Mouse (Mus musculus) intestine, embryonic 14.5 days (tissue): Measurements from ENCODE around the gene Gm5901. TPM values are rescaled to one million over a fixed set of nuclear protein-coding genes. Genes with fewer than 3 reads are reported as not detected.
"Not testable (repeated sequence)": the region's sequence is repeated elsewhere in the genome, so short reads cannot be mapped to it uniquely, and the experiment has no call there.

ENCODE experiments used
- ATAC-seq: fragments of 200-750 bp; cut with Nextera tagmentation; replicated peaks from 2 replicates; pipeline ENCODE4 v1.8.0; 2017; ENCODE audit warnings: low read depth, moderate number of reproducible peaks, moderate TSS enrichment, moderate library complexity; ENCODE audit not compliant: low FRiP score, low TSS enrichment
- DNase-seq: peaks from one replicate; pipeline ENCODE4 v3.0.0-alpha.2; 2018; ENCODE audit warnings: low spot score
- H3K27ac ChIP-seq: fragments of 300-500 bp; sonication (generic); 2 replicates; pipeline ENCODE4 v1.5.1; 2014; ENCODE audit warnings: low read depth, mild to moderate bottlenecking, control low read depth
- H3K27me3 ChIP-seq: fragments of 300-500 bp; sonication (generic); replicated peaks from 2 replicates; pipeline ENCODE4 v1.6.1; 2014; ENCODE audit warnings: low read length, control low read depth; ENCODE audit not compliant: control insufficient read depth, insufficient read depth
- H3K36me3 ChIP-seq: fragments of 300-500 bp; sonication (generic); 2 replicates; pipeline ENCODE4 v1.6.1; 2014; ENCODE audit warnings: low read length, control low read depth; ENCODE audit not compliant: control insufficient read depth, insufficient read depth
- H3K4me1 ChIP-seq: fragments of 300-500 bp; sonication (generic); replicated peaks from 2 replicates; pipeline ENCODE4 v1.6.1; 2014; ENCODE audit warnings: low read length, control low read depth, mixed read lengths; ENCODE audit not compliant: control insufficient read depth, insufficient read depth
- H3K4me2 ChIP-seq: fragments of 300-500 bp; sonication (generic); 2 replicates; pipeline ENCODE4 v1.6.1; 2014; ENCODE audit warnings: low read length
- H3K4me3 ChIP-seq: fragments of 300-500 bp; sonication (generic); 2 replicates; pipeline ENCODE4 v1.5.1; 2014; ENCODE audit warnings: low read depth, low read length, control low read depth, mixed read lengths
- H3K9ac ChIP-seq: fragments of 300-500 bp; sonication (generic); 2 replicates; pipeline ENCODE4 v1.6.1; 2014; ENCODE audit warnings: mild to moderate bottlenecking, low read length
- H3K9me3 ChIP-seq: fragments of 300-500 bp; sonication (generic); 2 replicates; pipeline ENCODE4 v1.6.1; 2016; ENCODE audit warnings: low read length, control low read depth; ENCODE audit not compliant: control insufficient read depth
- WGBS: fragments of 180-500 bp; shearing (Covaris S2); extraction: QIAGEN DNeasy Blood & Tissue Kit; methylation state at CpG from one replicate; pipeline ENCODE4 v1.1.7; 2014; 5-methylcytosine and 5-hydroxymethylcytosine counted together
- polyA plus RNA-seq: library from polyadenylated mRNA; unstranded; fragments of >200 nt; fragmentation: Nextera tagmentation; extraction: Ambion mirVana; gene quantifications from 2 replicates; pipeline ENCODE4 v1.2.1, GENCODE M21; 2014

Gene Gm5901
- polyA plus RNA-seq, 1 experiment from 2014 or later: not detected

DNA sequence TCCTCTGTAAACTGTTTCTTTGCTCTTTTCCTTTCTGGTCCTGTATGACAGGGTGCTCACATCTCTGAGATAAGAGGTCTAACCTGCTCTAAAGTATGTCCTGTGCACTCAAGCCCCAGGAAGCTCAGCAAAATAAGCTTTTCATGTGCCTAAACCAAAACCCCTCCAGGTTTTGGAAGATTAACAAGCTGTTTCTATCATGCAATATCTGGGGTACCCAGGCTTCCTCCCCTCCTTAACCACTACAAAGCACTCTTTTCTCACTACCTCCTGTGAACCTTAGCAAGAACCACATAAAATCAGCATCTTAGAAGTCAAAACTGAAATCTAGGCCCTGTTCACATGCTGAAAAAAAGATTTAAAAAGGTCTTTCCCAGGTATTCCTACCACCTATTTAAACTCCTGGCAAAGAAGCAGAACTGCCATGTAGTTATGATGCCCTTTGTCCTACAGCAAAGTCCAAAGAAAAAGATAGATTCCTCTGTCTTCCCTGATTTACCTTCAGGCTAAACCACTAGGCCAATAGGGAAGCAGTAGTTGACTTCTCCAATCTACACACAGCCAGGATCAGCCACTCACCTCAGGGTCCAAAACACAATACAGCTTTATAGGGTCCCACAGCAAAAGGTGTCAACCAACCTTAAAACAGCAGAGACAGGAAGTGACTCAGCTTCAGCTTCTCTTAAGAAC lies 20.4 kb downstream of the Gm5901 start:
- no peaks in the 10 kb centered on the region for H3K27me3 ChIP-seq
- ATAC-seq: no peak
- peaks cover 6% of the 10 kb centered on the region; the same call in 1 of the 2 replicates for H3K4me1 ChIP-seq

DNA sequence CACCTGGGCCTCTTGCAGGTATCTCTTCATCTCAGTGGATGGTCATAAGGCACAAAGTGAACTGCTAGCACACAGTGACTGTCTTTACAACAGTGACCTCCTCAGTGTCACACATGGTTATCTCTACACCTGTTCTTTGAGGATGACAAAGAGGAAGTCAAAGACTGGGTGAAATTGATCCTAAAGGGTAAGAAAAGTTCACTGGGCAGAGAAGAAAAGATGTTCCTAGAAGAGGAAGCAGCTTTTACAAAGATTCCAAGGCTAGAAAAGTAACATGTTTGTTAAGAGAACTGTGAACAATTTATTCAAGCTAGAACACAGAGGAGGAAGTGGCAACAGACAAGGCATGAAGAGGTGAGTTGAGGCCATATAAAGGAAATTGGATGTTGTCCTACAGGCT lies 21.3 kb downstream of the Gm5901 start:
- ATAC-seq (no peak), DNase-seq (no peak)
- H3K36me3 ChIP-seq: 0 out of 2 replicates have a peak, but pooled peaks cover 7% of the 10 kb centered on the region
- H3K9ac ChIP-seq: no peak overlapping the region
- no peak overlapping the region for H3K27ac ChIP-seq
- no peak overlapping the region for H3K4me2 ChIP-seq
- no peaks in the 10 kb centered on the region for H3K9me3 ChIP-seq
- H3K27me3 ChIP-seq: no peaks in the 10 kb centered on the region
- peaks cover 6% of the 10 kb centered on the region; the same call in 1 of the 2 replicates for H3K4me1 ChIP-seq
- no peak overlapping the region for H3K4me3 ChIP-seq

More for the DNA sequence above, 20.4 kb downstream of the Gm5901 start:
- no peak overlapping the region for H3K4me2 ChIP-seq
- no peaks in the 10 kb centered on the region for H3K9me3 ChIP-seq
- no peak overlapping the region for H3K4me3 ChIP-seq
- H3K27ac ChIP-seq: no peak overlapping the region
- peaks cover 9% of the 10 kb centered on the region; the same call in 1 of the 2 replicates for H3K36me3 ChIP-seq
- DNase-seq: no peak
- H3K9ac ChIP-seq: no peak overlapping the region

DNA sequence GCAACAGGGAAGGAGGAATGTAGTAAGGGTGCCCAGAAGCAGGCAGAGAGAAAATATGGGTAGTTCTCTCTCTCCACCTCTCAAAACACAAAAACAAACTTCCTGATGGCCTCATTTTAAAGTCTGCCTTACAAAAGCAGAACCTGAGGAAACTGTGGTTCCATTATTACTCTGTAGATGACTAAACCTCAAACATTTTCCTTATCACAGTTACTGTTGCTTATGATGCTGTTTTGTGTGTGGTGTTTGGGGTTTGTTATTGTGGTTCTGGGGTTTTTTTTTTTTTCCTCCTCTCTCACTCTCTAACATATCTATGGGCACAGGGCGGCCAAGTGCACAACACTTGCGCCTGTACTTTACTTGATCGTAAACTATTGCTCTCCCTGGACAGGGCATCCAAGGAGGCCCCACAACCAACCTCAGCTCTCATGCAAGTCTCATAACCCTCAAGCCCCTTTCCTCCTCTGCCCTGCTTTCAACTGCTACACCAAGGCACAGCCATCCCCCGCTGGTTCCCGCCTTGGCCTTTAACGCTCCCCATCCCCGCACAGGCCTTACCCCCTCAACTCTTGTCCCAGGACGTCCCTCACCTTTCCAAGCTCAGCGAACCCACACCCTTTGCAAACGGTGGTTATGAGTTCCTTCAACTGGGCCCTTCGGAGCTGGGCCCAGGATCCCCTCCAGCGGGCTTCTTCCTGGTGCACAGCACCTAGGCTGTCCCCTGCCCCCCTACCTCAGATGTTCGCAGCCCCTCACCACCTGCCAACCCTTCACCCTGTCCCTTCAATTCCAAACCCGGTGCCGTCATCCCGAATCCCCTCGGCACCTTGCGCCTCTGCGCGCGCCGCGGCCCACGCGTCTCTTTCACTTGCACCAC lies 24.5 kb downstream of the Gm5901 start:
- Histone ChIP-seq H3K9me3 (no peaks in the 10 kb centered on the region), H3K36me3 (no peaks in the 10 kb centered on the region), H3K4me3 (peak overlapping the region; percentile 67), H3K27me3 (no peaks in the 10 kb centered on the region), H3K9ac (peak overlapping the region; percentile 83), H3K4me1 (peaks cover 6% of the 10 kb centered on the region; the same call in 1 of the 2 replicates), H3K27ac (peak overlapping the region; percentile 44), H3K4me2 (peak overlapping the region; percentile 78)
- DNase-seq: no peak
- no peak; the same call in 1 of the 2 replicates for ATAC-seq
- 2% methylated on average over 25 of the region's 25 CpGs for whole genome bisulfite sequencing

DNA sequence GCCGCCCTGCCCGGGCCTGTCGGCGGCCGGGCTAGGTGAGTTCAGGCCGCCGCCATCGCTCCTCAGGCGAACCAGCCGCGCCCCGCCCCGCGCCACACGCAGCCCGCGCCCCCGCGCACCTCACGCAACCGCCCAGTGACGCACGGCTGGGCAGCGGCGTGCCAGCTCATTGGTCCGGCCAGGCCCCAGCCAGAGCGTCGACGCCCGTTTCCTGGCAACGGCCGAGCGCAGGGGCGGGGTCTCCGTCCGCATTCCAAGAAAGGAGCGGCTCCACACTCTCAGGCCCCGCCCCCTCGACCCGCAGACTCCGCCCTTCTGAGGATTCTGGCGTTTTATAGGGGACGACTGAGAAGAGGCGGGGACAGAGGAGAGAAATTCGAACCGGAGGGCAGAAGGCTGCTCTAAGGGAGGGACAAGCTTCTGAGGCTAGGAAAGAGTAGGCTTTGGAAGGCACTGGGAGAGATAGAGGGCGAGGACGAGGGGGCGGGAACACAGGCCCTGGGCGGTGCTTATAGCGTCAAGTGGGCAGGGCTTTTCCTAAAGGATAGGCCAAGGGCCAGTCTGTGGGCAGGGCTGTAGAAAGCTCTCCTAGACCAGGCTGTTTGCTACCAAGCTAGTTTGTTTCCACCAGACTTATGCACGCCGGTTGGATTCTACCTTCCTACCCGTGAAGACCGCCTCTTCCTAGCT lies 25.2 kb downstream of the Gm5901 start, which contains the start of gene Fam160a2:
Fam160a2 (minus strand) TSS at position 120 of the 690 bp plus-strand sequence.
- Histone ChIP-seq H3K9ac (peak within 1 kb of the TSS; percentile 83), H3K4me2 (peak within 1 kb of the TSS; percentile 78), H3K27me3 (no peaks in the 10 kb centered on the region), H3K4me3 (peak within 1 kb of the TSS; percentile 67), H3K4me1 (peaks cover 6% of the 10 kb centered on the region; the same call in 1 of the 2 replicates), H3K27ac (peak within 1 kb of the TSS; percentile 68), H3K9me3 (no peaks in the 10 kb centered on the region), H3K36me3 (no peaks in the 10 kb centered on the region)
- ATAC-seq (peak; percentile 99), DNase-seq (peak; percentile 99)
- WGBS: 0% methylated on average over 47 of the region's 55 CpGs

DNA sequence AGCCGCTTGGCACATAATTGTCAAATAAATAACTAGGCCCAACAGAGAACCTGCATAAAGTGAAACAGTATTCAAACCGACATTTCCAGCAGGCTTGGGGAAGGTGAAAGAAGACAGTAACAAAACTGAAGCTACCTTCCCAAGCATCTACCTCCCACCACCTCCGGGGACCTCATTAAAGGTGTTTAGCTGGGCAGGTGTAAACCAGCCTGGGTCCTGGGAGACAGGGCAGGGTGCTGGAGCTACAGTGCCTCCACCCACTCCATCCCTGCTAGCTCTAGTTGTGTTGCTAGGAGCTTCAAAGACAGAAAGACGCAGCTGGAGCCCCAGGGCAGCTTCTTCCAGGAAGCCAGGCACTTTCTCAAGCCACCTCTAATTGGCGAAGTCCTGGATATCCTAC lies 29.4 kb downstream of the Gm5901 start, which contains the start of gene Cnga4:
Cnga4 (plus strand) TSS at position 301 of the 400 bp plus-strand sequence.
- Histone ChIP-seq H3K36me3 (no peaks in the 10 kb centered on the region), H3K9ac (no peak within 1 kb of the TSS), H3K27me3 (no peaks in the 10 kb centered on the region), H3K4me2 (no peak within 1 kb of the TSS), H3K4me3 (no peak within 1 kb of the TSS), H3K4me1 (no peaks in the 10 kb centered on the region), H3K9me3 (no peaks in the 10 kb centered on the region), H3K27ac (no peak within 1 kb of the TSS)
- 68% methylated on average over 5 of the region's 5 CpGs for WGBS
- no peak for DNase-seq
- no peak for ATAC-seq

DNA sequence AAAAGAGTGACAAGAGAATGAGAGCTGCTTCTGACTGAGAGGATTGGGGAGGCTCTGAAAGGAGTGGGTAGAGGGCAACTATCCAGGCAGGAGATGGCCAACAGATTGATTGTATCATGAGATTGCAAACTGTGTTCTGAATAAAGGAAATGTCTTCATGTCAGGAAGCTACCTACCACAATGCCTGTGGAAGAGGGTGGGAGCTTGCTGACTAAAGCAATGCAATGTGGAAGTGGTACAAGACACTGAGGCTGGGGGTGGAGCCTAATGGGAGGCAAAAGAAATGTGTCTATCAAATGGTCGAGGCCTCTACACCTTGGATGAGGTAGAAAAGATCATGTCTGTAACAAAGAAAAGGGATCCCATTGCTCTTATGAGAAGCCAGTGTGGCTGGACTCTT lies 31.5 kb downstream of the Gm5901 start:
- DNase-seq: no peak
- Histone ChIP-seq H3K9me3 (no peaks in the 10 kb centered on the region), H3K36me3 (no peaks in the 10 kb centered on the region), H3K4me1 (no peaks in the 10 kb centered on the region), H3K27ac (no peak overlapping the region), H3K4me3 (no peak overlapping the region), H3K4me2 (no peak overlapping the region), H3K27me3 (no peaks in the 10 kb centered on the region), H3K9ac (no peak overlapping the region)
- WGBS: 66% methylated on average over 1 of the region's 1 CpGs
- ATAC-seq: no peak

DNA sequence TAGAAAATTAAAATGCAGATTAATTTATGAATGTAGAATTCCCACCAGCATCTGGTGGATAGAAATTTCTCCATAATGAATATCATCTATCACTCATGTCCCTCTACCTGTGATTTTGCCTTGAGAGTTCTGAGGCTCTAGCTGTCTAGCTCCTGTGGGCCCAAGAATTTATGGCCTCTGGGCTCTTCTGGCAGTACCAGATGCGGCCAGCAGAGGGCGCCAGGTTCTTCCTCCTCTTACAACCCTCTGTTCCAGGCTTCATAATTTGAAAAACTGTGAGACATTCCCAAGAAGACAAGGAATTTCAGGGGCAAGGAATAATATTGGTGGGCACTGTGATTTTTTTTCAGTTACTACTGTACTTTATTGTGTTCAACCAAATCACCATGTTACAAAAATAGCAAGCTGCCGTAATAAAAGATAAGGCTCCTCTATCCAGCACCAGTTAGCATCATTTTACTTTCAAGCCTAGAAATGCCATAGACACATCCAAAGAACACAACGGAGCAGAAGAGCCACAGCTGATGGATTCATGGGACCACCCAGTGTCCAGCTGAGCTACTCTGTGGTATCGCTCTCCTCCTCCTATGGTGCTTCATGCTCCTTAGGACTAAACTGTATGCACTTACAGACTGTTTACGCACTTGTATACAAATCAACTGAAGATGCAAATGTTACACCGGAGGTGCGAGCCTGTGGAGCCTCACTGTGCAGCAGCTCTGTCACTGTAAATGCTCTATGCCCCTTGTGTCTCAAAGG lies 37.2 kb downstream of the Gm5901 start:
- H3K9ac ChIP-seq, H3K4me1 ChIP-seq, H3K36me3 ChIP-seq, H3K4me2 ChIP-seq, H3K9me3 ChIP-seq, H3K27me3 ChIP-seq, H3K4me3 ChIP-seq, ATAC-seq, H3K27ac ChIP-seq: not testable (repeated sequence)
- 50% methylated on average over 8 of the region's 8 CpGs for WGBS
- peak; percentile 93 for DNase-seq

DNA sequence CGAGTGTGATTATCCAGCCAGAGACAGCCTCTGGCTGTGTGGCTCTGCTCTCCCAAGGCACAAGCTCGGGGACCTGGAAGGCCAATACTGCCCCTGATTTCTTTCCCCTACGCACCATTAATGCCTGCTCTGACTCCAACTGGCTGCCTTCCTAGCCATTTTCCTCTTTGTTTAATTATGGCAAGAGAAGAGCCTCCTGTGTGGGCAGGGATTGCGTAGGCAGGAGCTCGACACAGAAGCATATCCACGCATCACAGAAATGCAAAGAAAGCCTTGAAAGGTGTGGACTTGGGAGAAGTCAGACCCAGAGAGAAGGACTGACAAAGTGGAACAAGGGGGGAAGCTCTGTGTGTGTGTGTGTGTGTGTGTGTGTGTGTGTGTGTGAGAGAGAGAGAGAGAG lies 39.5 kb downstream of the Gm5901 start:
- no peaks in the 10 kb centered on the region for H3K27me3 ChIP-seq
- ATAC-seq (no peak), DNase-seq (no peak)
- H3K36me3 ChIP-seq: no peaks in the 10 kb centered on the region
- H3K4me2 ChIP-seq: no peak overlapping the region
- H3K9ac ChIP-seq: no peak overlapping the region
- no peak overlapping the region for H3K4me3 ChIP-seq
- H3K27ac ChIP-seq: no peak overlapping the region
- WGBS: 51% methylated on average over 6 of the region's 6 CpGs
- no peaks in the 10 kb centered on the region for H3K9me3 ChIP-seq
- H3K4me1 ChIP-seq: no peaks in the 10 kb centered on the region
